Mouse (Mus musculus) spleen, postnatal 36 days (tissue): ENCODE data around the gene Tmem131l.
"Not testable (repeated sequence)": the region's sequence is repeated elsewhere in the genome, so short reads cannot be mapped to it uniquely, and the experiment has no call there.

ENCODE experiments used
- DNase-seq, 2 experiments: peaks; one replicate each; pipeline ENCODE4 v3.0.0; 2022; ENCODE audit warnings: low spot score in 2 of 2, mixed read lengths in 1 of 2

Tmem131l gene

GRCm38 (mm10) chr3:83915102-83915501, 124.9 kb downstream of the Tmem131l start:
- no peak for DNase-seq

- no peak for DNase-seq
Observed at GRCm38 (mm10) chr3:83910707-83911106, 129.3 kb downstream of the Tmem131l start.

- DNase-seq, result no peak
Observed at GRCm38 (mm10) chr3:83906185-83906584, 133.8 kb downstream of the Tmem131l start.

GRCm38 (mm10) chr3:83905161-83905560, 134.8 kb downstream of the Tmem131l start:
- no peak for DNase-seq

- no peak for DNase-seq
Observed at GRCm38 (mm10) chr3:83904176-83904958, 135.6 kb downstream of the Tmem131l start.

GRCm38 (mm10) chr3:83902943-83903342, 137.0 kb downstream of the Tmem131l start:
- DNase-seq, result no peak

GRCm38 (mm10) chr3:83902459-83902858, 137.5 kb downstream of the Tmem131l start:
- no peak for DNase-seq

- DNase-seq, result no peak
Observed at GRCm38 (mm10) chr3:83900756-83901373, 139.1 kb downstream of the Tmem131l start.

GRCm38 (mm10) chr3:83899556-83899955, 140.4 kb downstream of the Tmem131l start:
- peak; percentile 29 to 32 for DNase-seq

GRCm38 (mm10) chr3:83898246-83898645, 141.7 kb downstream of the Tmem131l start:
- no peak for DNase-seq

- DNase-seq, result no peak
Observed at GRCm38 (mm10) chr3:83895811-83896210, 144.2 kb downstream of the Tmem131l start.

GRCm38 (mm10) chr3:83895111-83895510, 144.9 kb downstream of the Tmem131l start:
- no peak for DNase-seq

GRCm38 (mm10) chr3:83885163-83885562, 154.8 kb downstream of the Tmem131l start:
- no peak for DNase-seq

GRCm38 (mm10) chr3:83879261-83880050, 160.5 kb downstream of the Tmem131l start:
- not testable (repeated sequence) for DNase-seq

GRCm38 (mm10) chr3:83878801-83879200, 161.2 kb downstream of the Tmem131l start:
- DNase-seq, result no peak

GRCm38 (mm10) chr3:83876299-83876698, 163.7 kb downstream of the Tmem131l start:
- DNase-seq, result no peak

GRCm38 (mm10) chr3:83875078-83875477, 164.9 kb downstream of the Tmem131l start:
- DNase-seq, result not testable (repeated sequence)

- DNase-seq, result not testable (repeated sequence)
Observed at GRCm38 (mm10) chr3:83872853-83873252, 167.1 kb downstream of the Tmem131l start.

- not testable (repeated sequence) for DNase-seq
Observed at GRCm38 (mm10) chr3:83871962-83872361, 168.0 kb downstream of the Tmem131l start.

- DNase-seq, result not testable (repeated sequence)
Observed at GRCm38 (mm10) chr3:83871559-83871958, 168.4 kb downstream of the Tmem131l start.

GRCm38 (mm10) chr3:83869776-83870175, 170.2 kb downstream of the Tmem131l start:
- DNase-seq, result no peak

GRCm38 (mm10) chr3:83867026-83867425, 172.9 kb downstream of the Tmem131l start:
- DNase-seq, result peak; percentile 23 to 45
